Mouse (Mus musculus) layer of hippocampus, adult 6 months (tissue): ENCODE data around the gene Scgb1b3. TPM values are rescaled to one million over a fixed set of nuclear protein-coding genes. Genes with fewer than 3 reads are reported as not detected.

ENCODE experiments used
- long read RNA-seq, 2 experiments: library from polyadenylated mRNA; unstranded; transcript quantifications; one replicate each; pipeline ENCODE4 v2.0.0; 2019 to 2020
- polyA plus RNA-seq: library from polyadenylated mRNA; unstranded; fragments of <200 nt; fragmentation: Nextera tagmentation; gene quantifications from 2 replicates; pipeline ENCODE4 v1.2.3, GENCODE M21; 2021

The Scgb1b3 gene
- polyA plus RNA-seq: not detected in 2 replicates
- long read RNA-seq, experiment 1: 0 reads
- long read RNA-seq, experiment 2: 0 reads

GRCm38 (mm10) chr7:31375292-31375691 is at the start of gene Scgb1b3:
Gene Scgb1b3, plus strand, starts transcription at chr7:31375592.

GRCm38 (mm10) chr7:31362022-31362560 is 13.3 kb upstream of the Scgb1b3 start, which contains the start of gene Scgb2b3:
Gene Scgb2b3, minus strand, starts transcription at chr7:31362072.

Other genes with a start within 250 kb of the Scgb1b3 start
- gene Scn1b, start 248.6 kb upstream of the Scgb1b3 start, polyA plus RNA-seq: 62.7 and 80.2 TPM in 2 replicates
- 48.8 and 55.0 TPM in 2 replicates for gene Gramd1a, start 219.7 kb upstream of the Scgb1b3 start, polyA plus RNA-seq
- gene Scgb2b2, start 85.1 kb upstream of the Scgb1b3 start, polyA plus RNA-seq: not detected in 2 replicates
- not detected in 2 replicates for gene Scgb1b2, start 83.8 kb upstream of the Scgb1b3 start, polyA plus RNA-seq
- not detected in 2 replicates for gene Scgb2b3, start 13.5 kb upstream of the Scgb1b3 start, polyA plus RNA-seq